Mouse (Mus musculus) cerebellum, adult 11 months (tissue): ENCODE measurements around the gene Psmc3.
"Not testable (repeated sequence)": the region's sequence is repeated elsewhere in the genome, so short reads cannot be mapped to it uniquely, and the experiment has no call there.

Source experiments
- DNase-seq: peaks from one replicate; pipeline ENCODE4 v3.0.0; 2022

The Psmc3 gene

DNA sequence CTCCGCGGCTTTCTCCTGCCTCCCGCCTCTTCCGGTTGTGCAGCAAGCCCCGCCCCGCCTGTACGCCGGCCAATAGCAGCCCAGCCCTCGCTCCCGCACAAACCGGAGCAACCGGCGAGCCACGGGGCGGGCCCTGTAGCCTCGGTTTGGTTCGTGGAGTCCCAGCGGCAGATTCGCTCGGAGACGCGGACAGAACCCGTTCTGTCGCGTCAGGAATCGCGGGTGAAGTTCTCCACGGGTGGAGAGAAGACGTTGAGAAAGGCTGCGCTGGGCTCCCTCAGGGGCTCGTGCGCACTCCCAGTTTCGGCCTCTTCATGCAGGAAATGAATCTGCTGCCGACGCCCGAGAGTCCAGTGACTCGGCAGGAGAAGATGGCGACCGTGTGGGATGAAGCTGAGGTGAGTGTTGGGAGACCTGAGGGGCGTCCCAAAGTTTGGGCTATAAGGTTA is at the start of gene Psmc3:
Gene Psmc3, plus strand, starts transcription at position 76 of the 449 bp plus-strand sequence.
- DNase-seq, result peak; percentile 97

GRCm38 (mm10) chr2:91008536-91008935 is 45.3 kb upstream of the Psmc3 start:
- no peak for DNase-seq

GRCm38 (mm10) chr2:91013881-91014280 is 39.9 kb upstream of the Psmc3 start:
- DNase-seq, result no peak

GRCm38 (mm10) chr2:91015386-91015785 is 38.4 kb upstream of the Psmc3 start:
- peak; percentile 72 for DNase-seq

- DNase-seq, result peak; percentile 46
Measured at GRCm38 (mm10) chr2:91018061-91018788, 35.6 kb upstream of the Psmc3 start.

DNA sequence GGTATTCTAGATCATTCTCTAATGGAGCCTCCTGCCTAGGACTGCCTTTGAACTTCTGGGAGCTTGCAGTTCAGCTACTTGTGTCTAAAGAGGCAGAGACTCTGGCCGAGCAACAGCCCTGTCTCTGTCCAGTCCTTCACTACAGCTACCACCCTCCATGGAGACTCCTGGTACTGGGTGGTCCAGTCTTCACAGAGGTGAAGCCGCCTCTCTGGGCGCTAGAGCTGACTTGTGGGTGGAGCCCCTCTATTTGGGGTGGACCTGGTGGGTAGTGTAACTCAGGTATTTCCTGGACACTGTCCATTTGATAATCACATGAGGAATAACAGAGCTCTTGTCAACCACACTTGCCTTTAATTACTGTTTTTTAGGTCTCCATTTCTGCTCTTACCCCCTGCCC is 33.9 kb upstream of the Psmc3 start:
- DNase-seq, result no peak

GRCm38 (mm10) chr2:91022266-91022665 is 31.5 kb upstream of the Psmc3 start:
- DNase-seq, result not testable (repeated sequence)

DNA sequence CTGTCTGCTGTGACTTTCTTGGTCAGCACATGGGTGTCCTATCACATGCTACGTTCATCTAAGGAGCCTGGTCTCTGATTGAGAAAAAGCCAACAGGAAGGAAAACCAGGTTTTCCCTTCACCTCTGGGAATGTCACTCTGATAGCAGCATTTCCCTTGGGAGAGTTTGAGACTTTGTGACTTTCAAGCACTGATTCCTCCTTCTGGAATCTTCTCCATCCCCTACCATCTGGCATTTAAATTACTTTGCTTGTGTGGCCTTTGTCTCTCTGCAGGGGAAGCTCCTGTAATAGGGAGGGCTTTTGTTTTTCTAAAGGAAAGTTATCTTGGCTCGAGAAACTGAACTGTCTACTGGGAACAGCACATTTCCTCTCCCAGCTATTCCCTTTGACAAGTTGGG is 30.7 kb upstream of the Psmc3 start:
- no peak for DNase-seq

- no peak for DNase-seq
Measured at GRCm38 (mm10) chr2:91023956-91024355, 29.9 kb upstream of the Psmc3 start.

DNA sequence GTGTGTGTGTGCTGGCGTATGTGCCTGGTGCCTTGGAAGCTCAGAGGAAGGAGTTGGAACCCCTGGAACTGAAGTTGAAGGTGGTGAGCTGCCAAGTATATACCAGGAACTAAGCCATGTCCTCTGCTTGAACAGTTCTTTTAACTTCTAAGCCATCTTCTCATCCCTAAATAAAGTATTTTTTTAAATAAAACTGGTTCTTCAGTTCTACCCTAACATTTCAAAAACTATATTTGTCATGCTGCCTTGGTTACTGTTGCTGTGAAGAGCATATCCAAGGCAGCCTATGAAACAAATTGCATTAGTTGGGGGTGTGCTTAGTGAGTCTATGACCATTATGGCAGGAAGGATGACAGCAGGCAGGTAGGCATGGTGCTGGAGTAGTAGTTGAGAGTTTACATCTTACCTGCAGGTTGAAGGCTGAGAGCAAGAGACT is 28.7 kb upstream of the Psmc3 start:
- no peak for DNase-seq

GRCm38 (mm10) chr2:91026491-91026890 is 27.3 kb upstream of the Psmc3 start:
- no peak for DNase-seq

- no peak for DNase-seq
Measured at GRCm38 (mm10) chr2:91027391-91028214, 26.2 kb upstream of the Psmc3 start.

GRCm38 (mm10) chr2:91031216-91031615 is 22.6 kb upstream of the Psmc3 start:
- DNase-seq, result no peak

DNA sequence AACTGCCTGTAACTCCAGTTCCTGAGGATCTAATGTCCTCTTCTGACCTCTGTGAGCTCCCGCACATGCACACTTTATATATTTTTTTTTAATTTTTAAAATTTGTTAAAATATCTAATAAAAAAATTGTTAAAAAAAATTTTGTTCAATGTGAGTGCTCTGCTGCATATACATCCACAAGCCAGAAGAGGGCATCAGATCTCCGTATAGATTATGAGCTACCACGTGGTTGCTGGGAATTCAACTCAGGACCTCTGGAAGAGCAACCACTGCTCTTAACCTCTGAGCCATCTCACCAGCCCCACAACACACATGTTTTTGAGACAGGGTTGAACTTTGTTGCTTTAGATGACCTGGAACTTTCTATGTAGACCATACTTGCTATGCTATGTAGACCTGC is 20.8 kb upstream of the Psmc3 start:
- DNase-seq, result no peak

GRCm38 (mm10) chr2:91035385-91035784 is 18.4 kb upstream of the Psmc3 start, which contains the start of gene Rapsn:
Gene Rapsn, plus strand, starts transcription at chr2:91035620.
- DNase-seq, result no peak

GRCm38 (mm10) chr2:91041786-91042185 is 12.0 kb upstream of the Psmc3 start:
- no peak for DNase-seq

DNA sequence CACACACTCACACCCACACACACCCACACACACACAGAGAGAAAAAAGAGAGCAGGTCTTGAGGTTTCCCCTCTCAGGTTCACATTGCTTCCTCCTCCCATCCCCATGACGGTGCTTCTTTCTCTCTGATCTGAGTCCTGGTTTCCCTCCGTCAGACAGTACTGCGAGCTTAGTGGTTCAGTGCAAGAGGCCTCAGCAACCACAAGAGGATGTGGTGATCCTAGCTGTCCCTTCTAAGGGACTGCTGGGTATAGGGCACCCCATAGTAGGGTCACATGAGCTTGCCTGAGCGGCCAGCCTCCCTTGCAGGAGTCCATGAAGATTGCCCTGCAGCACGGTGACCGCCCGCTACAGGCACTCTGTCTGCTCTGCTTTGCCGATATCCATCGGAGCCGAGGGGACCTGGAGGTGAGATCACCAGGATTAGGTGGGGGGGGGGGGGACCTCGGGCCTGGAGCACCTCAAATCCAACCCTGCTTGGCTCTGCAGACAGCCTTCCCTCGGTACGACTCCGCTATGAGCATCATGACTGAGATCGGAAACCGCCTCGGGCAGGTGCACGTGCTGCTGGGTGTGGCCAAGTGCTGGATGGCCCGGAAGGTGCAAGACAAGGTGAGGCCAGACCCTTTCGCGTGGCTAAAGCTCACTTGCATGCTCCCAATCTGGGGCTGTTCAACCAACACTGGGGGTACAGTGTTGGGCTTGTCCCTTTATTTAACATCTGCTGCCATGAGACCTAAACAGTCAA is 11.0 kb upstream of the Psmc3 start:
- DNase-seq, result no peak

DNA sequence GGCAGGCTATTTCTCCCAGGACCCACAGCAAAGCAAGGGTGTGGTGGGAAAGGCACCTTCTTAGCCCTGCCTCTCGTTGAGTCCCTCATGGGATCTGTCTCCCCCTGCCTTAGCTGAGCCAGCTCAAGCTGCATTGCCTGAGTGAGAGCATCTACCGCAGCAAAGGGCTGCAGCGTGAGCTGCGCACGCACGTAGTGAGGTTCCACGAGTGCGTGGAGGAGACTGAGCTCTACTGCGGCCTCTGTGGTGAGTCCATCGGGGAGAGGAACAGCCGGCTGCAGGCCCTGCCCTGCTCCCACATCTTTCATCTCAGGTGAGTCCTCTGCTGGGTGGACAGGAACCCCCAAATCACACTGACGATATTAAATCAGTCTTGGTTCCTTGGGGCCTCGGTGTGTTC is 9.1 kb upstream of the Psmc3 start:
- no peak for DNase-seq

- DNase-seq, result not testable (repeated sequence)
Measured at GRCm38 (mm10) chr2:91045805-91046204, 8.0 kb upstream of the Psmc3 start.

DNA sequence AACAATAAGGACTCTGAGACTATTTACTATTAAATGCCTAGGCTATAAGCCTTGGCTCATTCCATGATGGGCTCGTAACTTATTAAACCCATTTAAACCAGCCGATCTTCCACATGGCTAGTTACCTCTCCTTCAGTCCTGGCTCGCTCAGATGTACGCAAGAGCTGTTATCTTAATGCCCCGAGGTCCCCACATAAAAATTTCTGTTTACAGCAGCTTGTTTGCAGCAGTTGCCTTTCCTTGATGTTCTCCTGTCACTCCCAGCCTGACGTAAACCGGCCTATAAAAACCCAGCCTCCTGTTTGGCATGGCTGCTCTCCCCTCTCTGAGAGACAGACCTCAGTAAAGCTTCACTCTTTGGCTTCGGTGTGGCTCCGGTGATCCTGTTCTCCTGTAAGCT is 6.5 kb upstream of the Psmc3 start:
- no peak for DNase-seq

GRCm38 (mm10) chr2:91051917-91052316 is 1.9 kb upstream of the Psmc3 start:
- no peak for DNase-seq

GRCm38 (mm10) chr2:91052752-91053151 is 1.1 kb upstream of the Psmc3 start:
- DNase-seq, result no peak
